Comparison of ENCODE assay signal across 7 mouse cellular contexts in genomic region chr5:150260054-150260386, GRCm38 (mm10).
DNase-seq lines count a peak whose midpoint lies in the region; ATAC-seq and TF ChIP-seq lines count a peak whose summit lies in the region.

No protein-coding gene starts in this region.

- peaks cover 3% of the 10 kb centered on the region; the same call in 1 of the 2 replicates for H3K4me1 ChIP-seq in lung, postnatal 0 days (ENCODE audit: insufficient read depth, low read depth, low read length)
- H3K4me1 ChIP-seq in lung, adult 2 months (ENCODE audit: control insufficient read depth, insufficient read depth, low read length) = peaks cover 16% of the 10 kb centered on the region
- peaks cover 21% of the 10 kb centered on the region for H3K4me1 ChIP-seq in hindbrain, embryonic 10.5 days (replicated peaks)
- H3K4me1 ChIP-seq in liver, embryonic 12.5 days = peaks cover 13% of the 10 kb centered on the region
- peaks cover 32% of the 10 kb centered on the region for H3K4me1 ChIP-seq in stomach, embryonic 16.5 days (ENCODE audit: control insufficient read depth, insufficient read depth, low read length)

- H3K9ac ChIP-seq in lung, postnatal 0 days (replicated peaks; ENCODE audit: low read depth) = no peak overlapping the region
- no peak overlapping the region for H3K9ac ChIP-seq in liver, embryonic 12.5 days
- peak overlapping the region; percentile 75 for H3K9ac ChIP-seq in stomach, embryonic 16.5 days (ENCODE audit: low read length)

- no peaks in the 10 kb centered on the region for H3K9me3 ChIP-seq in lung, postnatal 0 days (ENCODE audit: low read length)
- H3K9me3 ChIP-seq in hindbrain, embryonic 10.5 days = no peaks in the 10 kb centered on the region
- H3K9me3 ChIP-seq in liver, embryonic 12.5 days (replicated peaks) = no peaks in the 10 kb centered on the region
- H3K9me3 ChIP-seq in stomach, embryonic 16.5 days (replicated peaks; ENCODE audit: control insufficient read depth, low read length) = no peaks in the 10 kb centered on the region

- WGBS in lung, postnatal 0 days = 29% methylated on average over 9 of the region's 9 CpGs
- WGBS in lung, adult 2 months = 51% methylated on average over 9 of the region's 9 CpGs
- WGBS in hindbrain, embryonic 10.5 days = 29% methylated on average over 9 of the region's 9 CpGs
- WGBS in liver, embryonic 12.5 days (ENCODE audit: insufficient replicate concordance) = 49% methylated on average over 9 of the region's 9 CpGs
- WGBS in stomach, embryonic 16.5 days = 30% methylated on average over 9 of the region's 9 CpGs

- no peak overlapping the region for H3K27ac ChIP-seq in lung, postnatal 0 days (ENCODE audit: low read length)
- H3K27ac ChIP-seq in hindbrain, embryonic 10.5 days = peak overlapping the region; percentile 80
- H3K27ac ChIP-seq in liver, embryonic 12.5 days = no peak overlapping the region
- H3K27ac ChIP-seq in stomach, embryonic 16.5 days (ENCODE audit: low read length) = peak overlapping the region; percentile 66

- H3K4me2 ChIP-seq in lung, postnatal 0 days (replicated peaks; ENCODE audit: low read depth, low read length) = peak overlapping the region; percentile 67
- H3K4me2 ChIP-seq in liver, embryonic 12.5 days = peak overlapping the region; percentile 68
- H3K4me2 ChIP-seq in stomach, embryonic 16.5 days (ENCODE audit: low read depth, low read length) = peak overlapping the region; percentile 91

- H3K27me3 ChIP-seq in lung, postnatal 0 days (replicated peaks; ENCODE audit: insufficient read depth, low read length) = no peaks in the 10 kb centered on the region
- peaks cover 10% of the 10 kb centered on the region for H3K27me3 ChIP-seq in hindbrain, embryonic 10.5 days (ENCODE audit: insufficient read depth, poor library complexity, severe bottlenecking)
- H3K27me3 ChIP-seq in liver, embryonic 12.5 days (replicated peaks) = peaks cover 11% of the 10 kb centered on the region
- H3K27me3 ChIP-seq in stomach, embryonic 16.5 days (ENCODE audit: control insufficient read depth, insufficient read depth, low read length) = no peaks in the 10 kb centered on the region

- no peak for DNase-seq in lung, postnatal 0 days (ENCODE audit: low spot score)
- DNase-seq in lung, adult 2 months = no peak
- no peak for DNase-seq in hindbrain, embryonic 10.5 days (ENCODE audit: low spot score)
- DNase-seq in layer of hippocampus, postnatal 25 days (ENCODE audit: extremely low spot score in 1 of 2, low spot score in 1 of 2) = no peak
- no peak for DNase-seq in testis, postnatal 14 days (ENCODE audit: low spot score)

- H3K36me3 ChIP-seq in lung, postnatal 0 days (ENCODE audit: insufficient read depth, low read length) = no peaks in the 10 kb centered on the region
- H3K36me3 ChIP-seq in hindbrain, embryonic 10.5 days = no peaks in the 10 kb centered on the region
- no peaks in the 10 kb centered on the region for H3K36me3 ChIP-seq in liver, embryonic 12.5 days
- H3K36me3 ChIP-seq in stomach, embryonic 16.5 days (ENCODE audit: control insufficient read depth, insufficient read depth, low read length) = no peaks in the 10 kb centered on the region

- no peak for TF ChIP-seq EP300 in lung, postnatal 0 days (IDR thresholded peaks at IDR 0.05)

- ATAC-seq in lung, postnatal 0 days = no peak
- ATAC-seq in liver, embryonic 12.5 days = no peak
- ATAC-seq in stomach, embryonic 16.5 days (ENCODE audit: insufficient read depth, low FRiP score) = no peak

- H3K4me3 ChIP-seq in lung, postnatal 0 days (ENCODE audit: low read depth, low read length) = peak overlapping the region; percentile 33; the same call in 1 of the 2 replicates
- no peak overlapping the region for H3K4me3 ChIP-seq in lung, adult 2 months (replicated peaks; ENCODE audit: extremely low read depth, low read depth, low read length)
- H3K4me3 ChIP-seq in hindbrain, embryonic 10.5 days = peak overlapping the region; percentile 56
- no peak overlapping the region for H3K4me3 ChIP-seq in liver, embryonic 12.5 days
- H3K4me3 ChIP-seq in stomach, embryonic 16.5 days (replicated peaks; ENCODE audit: low read length) = peak overlapping the region; percentile 53

- no peak for TF ChIP-seq POLR2A in lung, adult 2 months (IDR thresholded peaks at IDR 0.05; ENCODE audit: borderline replicate concordance, extremely low read depth, low read depth, low read length)

- TF ChIP-seq CTCF in lung, postnatal 0 days (IDR thresholded peaks at IDR 0.05) = no peak
- no peak for TF ChIP-seq CTCF in lung, adult 2 months (IDR thresholded peaks at IDR 0.05; ENCODE audit: insufficient read depth, low read length)

Comparison
In these comparisons a context has a peak if more than half of its experiments do, and no peak if none do; other contexts are left out.
1. H3K4me3 ChIP-seq: peak in lung, postnatal 0 days (single experiment), hindbrain, embryonic 10.5 days (single experiment) and stomach, embryonic 16.5 days (single experiment); none in lung, adult 2 months (single experiment) and liver, embryonic 12.5 days (single experiment).
2. H3K27ac ChIP-seq: peak in hindbrain, embryonic 10.5 days (single experiment) and stomach, embryonic 16.5 days (single experiment); none in lung, postnatal 0 days (single experiment) and liver, embryonic 12.5 days (single experiment).
3. Peak in every context shown above with its lines, with median percentiles within 50 percentile points of each other: H3K4me2 ChIP-seq.